Mouse (Mus musculus): ENCODE results near the gene Eno3.

GRCm38 (mm10) chr11:70652884-70653344 is 4.1 kb upstream of the Eno3 start:
- TF ChIP-seq CTCF (IDR thresholded peaks at IDR 0.05; ENCODE audit: borderline replicate concordance, control insufficient read depth, extremely low read depth, insufficient read depth, low read length, poor library complexity) (no peak), POLR2A (IDR thresholded peaks at IDR 0.05; ENCODE audit: control insufficient read depth, extremely low read depth, insufficient read depth, low read length, poor library complexity) (no peak)

Measured in thymus, adult 2 months (tissue).